Mouse (Mus musculus) left cerebral cortex, adult 2 months (tissue): ENCODE measurements around the gene Cntnap5c. TPM values are rescaled to one million over a fixed set of nuclear protein-coding genes. Genes with fewer than 3 reads are reported as not detected.

ENCODE experiments used
- DNase-seq, 2 experiments: peaks; one replicate each; pipeline ENCODE4 v3.0.0; 2021 to 2022; ENCODE audit warnings: low spot score in 2 of 2, mixed read lengths in 1 of 2; ENCODE audit errors: extremely low spot score in 1 of 2
- H3K27ac ChIP-seq: fragments of 200-600 bp; 2 replicates; pipeline ENCODE4 v1.8.1; 2022
- H3K4me3 ChIP-seq: fragments of 200-600 bp; 2 replicates; pipeline ENCODE4 v1.8.1; 2022
- CTCF ChIP-seq: fragments of 200-600 bp; IDR thresholded peaks from 2 replicates; pipeline ENCODE4 v1.8.1; 2022; ENCODE audit warnings: antibody characterized with exemption, mild to moderate bottlenecking, moderate library complexity
- intact Hi-C: fragments of 180-260 bp; cut with DNase I; formaldehyde crosslinking; loops from one replicate; pipeline ENCODE4 v1.15.1; 2025
- total RNA-seq, 2 experiments: library from RNA; stranded (reverse); gene quantifications; 2 replicates each; pipeline ENCODE4 v1.2.3; 2021

The Cntnap5c gene
- total RNA-seq, 2 experiments from 2014 or later = 8.5 to 8.6 TPM

- intact Hi-C loops = no loop called here
- Histone ChIP-seq H3K4me3 (no peak overlapping the region), H3K27ac (no peak overlapping the region)
- DNase-seq = no peak
- TF ChIP-seq CTCF = no peak
Measured at GRCm38 (mm10) chr17:57865996-57866395, 96.6 kb downstream of the Cntnap5c start.

- TF ChIP-seq CTCF = no peak
- intact Hi-C loops = no loop called here
- H3K27ac ChIP-seq = no peak overlapping the region
- DNase-seq = no peak
- no peak overlapping the region for H3K4me3 ChIP-seq
Measured at GRCm38 (mm10) chr17:57887742-57888389, 118.5 kb downstream of the Cntnap5c start.

- no peak overlapping the region for H3K27ac ChIP-seq
- TF ChIP-seq CTCF = no peak
- intact Hi-C loops = no loop called here
- no peak overlapping the region for H3K4me3 ChIP-seq
- DNase-seq = no peak
Measured at GRCm38 (mm10) chr17:57911770-57912293, 142.5 kb downstream of the Cntnap5c start.

- Histone ChIP-seq H3K4me3 (no peak overlapping the region), H3K27ac (no peak overlapping the region)
- no peak for DNase-seq
- TF ChIP-seq CTCF = no peak
- intact Hi-C loops = no loop called here
Measured at GRCm38 (mm10) chr17:57984230-57984629, 214.9 kb downstream of the Cntnap5c start.

- intact Hi-C loops = no loop called here
- TF ChIP-seq CTCF = peak; percentile 21
- DNase-seq = peak; percentile 11 to 14
- no peak overlapping the region for H3K4me3 ChIP-seq
- H3K27ac ChIP-seq = no peak overlapping the region
Measured at GRCm38 (mm10) chr17:57988420-57988819, 219.1 kb downstream of the Cntnap5c start.

GRCm38 (mm10) chr17:57996461-57996860, 227.1 kb downstream of the Cntnap5c start:
- intact Hi-C loops = no loop called here
- no peak for TF ChIP-seq CTCF
- no peak for DNase-seq
- no peak overlapping the region for H3K4me3 ChIP-seq
- no peak overlapping the region for H3K27ac ChIP-seq

- TF ChIP-seq CTCF = no peak
- Histone ChIP-seq H3K4me3 (no peak overlapping the region), H3K27ac (no peak overlapping the region)
- intact Hi-C loops = no loop called here
- no peak for DNase-seq
Measured at GRCm38 (mm10) chr17:57999080-57999479, 229.7 kb downstream of the Cntnap5c start.

GRCm38 (mm10) chr17:58002845-58003244, 233.5 kb downstream of the Cntnap5c start:
- Histone ChIP-seq H3K27ac (no peak overlapping the region), H3K4me3 (no peak overlapping the region)
- intact Hi-C loops = no loop called here
- TF ChIP-seq CTCF = no peak
- DNase-seq = no peak

- no peak overlapping the region for H3K4me3 ChIP-seq
- no peak for DNase-seq
- no peak overlapping the region for H3K27ac ChIP-seq
- no peak for TF ChIP-seq CTCF
- intact Hi-C loops = no loop called here
Measured at GRCm38 (mm10) chr17:58003322-58003721, 234.0 kb downstream of the Cntnap5c start.

GRCm38 (mm10) chr17:58004491-58004890, 235.1 kb downstream of the Cntnap5c start:
- intact Hi-C loops = no loop called here
- no peak for TF ChIP-seq CTCF

GRCm38 (mm10) chr17:58041178-58041577, 271.8 kb downstream of the Cntnap5c start:
- no peak for TF ChIP-seq CTCF
- no peak overlapping the region for H3K4me3 ChIP-seq

More at GRCm38 (mm10) chr17:58004491-58004890, 235.1 kb downstream of the Cntnap5c start:
- no peak overlapping the region for H3K4me3 ChIP-seq
- no peak for DNase-seq
- H3K27ac ChIP-seq = no peak overlapping the region

GRCm38 (mm10) chr17:58045149-58045548, 275.8 kb downstream of the Cntnap5c start:
- Histone ChIP-seq H3K27ac (no peak overlapping the region), H3K4me3 (no peak overlapping the region)
- intact Hi-C loops = no loop called here
- no peak for DNase-seq
- TF ChIP-seq CTCF = no peak

More at GRCm38 (mm10) chr17:58041178-58041577, 271.8 kb downstream of the Cntnap5c start:
- intact Hi-C loops = no loop called here
- no peak for DNase-seq
- H3K27ac ChIP-seq = no peak overlapping the region

GRCm38 (mm10) chr17:58069912-58070311, 300.5 kb downstream of the Cntnap5c start:
- no peak for DNase-seq
- intact Hi-C loops = no loop called here
- Histone ChIP-seq H3K27ac (no peak overlapping the region), H3K4me3 (no peak overlapping the region)
- no peak for TF ChIP-seq CTCF
